Mouse (Mus musculus) liver, adult 2 months (tissue): ENCODE data around the gene Negr1. TPM values are rescaled to one million over a fixed set of nuclear protein-coding genes. Genes with fewer than 3 reads are reported as not detected.

Source experiments
- DNase-seq: peaks from one replicate; pipeline ENCODE4 v3.0.0-alpha.2; 2011; ENCODE audit warnings: low read depth, low spot score; ENCODE audit errors: extremely low read depth
- H3K27ac ChIP-seq: fragments of 200-500 bp; replicated peaks from 2 replicates; pipeline ENCODE4 v1.5.1; 2012; ENCODE audit warnings: low read depth, mild to moderate bottlenecking, control low read depth, inconsistent platforms, low read length; ENCODE audit not compliant: insufficient read depth
- H3K27me3 ChIP-seq: fragments of 200-500 bp; 2 replicates; pipeline ENCODE4 v1.6.1; 2012; ENCODE audit warnings: mild to moderate bottlenecking, moderate library complexity, low read length, inconsistent platforms; ENCODE audit not compliant: control insufficient read depth, insufficient read depth
- H3K36me3 ChIP-seq: fragments of 200-500 bp; 2 replicates; pipeline ENCODE4 v1.6.1; 2012; ENCODE audit warnings: low read length, inconsistent platforms; ENCODE audit not compliant: control insufficient read depth, insufficient read depth
- H3K4me1 ChIP-seq: fragments of 200-500 bp; 2 replicates; pipeline ENCODE4 v1.6.1; 2011; ENCODE audit warnings: low read length; ENCODE audit not compliant: control insufficient read depth, insufficient read depth
- H3K4me3 ChIP-seq: fragments of 200-500 bp; 2 replicates; pipeline ENCODE4 v1.5.1; 2011; ENCODE audit warnings: low read depth, mild to moderate bottlenecking, control low read depth, low read length, moderate library complexity; ENCODE audit not compliant: insufficient read depth
- H3K79me2 ChIP-seq: fragments of 200-500 bp; 2 replicates; pipeline ENCODE4 v1.6.1; 2012; ENCODE audit warnings: inconsistent platforms, mild to moderate bottlenecking, low read length, moderate library complexity; ENCODE audit not compliant: control insufficient read depth, insufficient read depth
- H3K9ac ChIP-seq: fragments of 200-500 bp; 2 replicates; pipeline ENCODE4 v1.6.1; 2012; ENCODE audit warnings: low read depth, mild to moderate bottlenecking, control low read depth, inconsistent platforms, low read length
- CTCF ChIP-seq: fragments of 200-500 bp; IDR thresholded peaks from 2 replicates; pipeline ENCODE4 v1.5.1; 2011; ENCODE audit warnings: low read depth, low read length, control low read depth
- POLR2A ChIP-seq: fragments of 200-500 bp; IDR thresholded peaks from 2 replicates; pipeline ENCODE4 v1.6.1; 2011; ENCODE audit warnings: low read length, control low read depth; ENCODE audit not compliant: insufficient read depth; ENCODE audit errors: extremely low read depth
- whole genome bisulfite sequencing: fragments of 180-500 bp; shearing (Covaris S2); methylation state at CpG from one replicate; pipeline ENCODE4 v1.1.7; 2018; 5-methylcytosine and 5-hydroxymethylcytosine counted together
- polyA plus RNA-seq: library from polyadenylated mRNA; depleted of rRNA; stranded (reverse); fragments of >200 nt; gene quantifications from 2 replicates; pipeline ENCODE4 v1.2.3, GENCODE M21; 2012
- total RNA-seq: library from RNA; depleted of rRNA; stranded (reverse); fragments of >200 nt; gene quantifications from 2 replicates; pipeline ENCODE4 v1.2.3, GENCODE M21; 2014

Negr1 gene
- total and polyA plus RNA-seq, 2 experiments = 0.09 TPM; not detected in 1

DNA sequence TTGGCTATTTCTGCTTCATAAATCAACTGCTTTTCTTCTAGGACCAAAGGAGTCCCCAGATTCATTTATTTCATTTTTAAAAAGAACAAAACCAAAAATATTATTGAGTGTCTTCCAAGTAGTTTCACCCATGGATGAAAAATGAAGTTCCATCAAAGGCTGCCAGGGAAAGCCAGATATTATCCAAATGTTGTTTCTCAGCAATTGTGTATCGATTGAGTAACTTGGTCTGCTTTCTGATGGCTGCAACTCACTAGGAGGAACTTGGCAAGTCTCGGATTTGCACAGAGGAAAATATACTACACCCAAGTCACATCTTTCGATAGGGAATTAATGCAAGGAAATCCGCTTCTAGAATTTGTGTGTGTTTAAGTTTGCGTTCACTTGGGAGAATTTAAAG is 363.5 kb downstream of the Negr1 start:
- Histone ChIP-seq H3K36me3 (no peaks in the 10 kb centered on the region), H3K4me3 (no peak overlapping the region), H3K9ac (no peak overlapping the region), H3K79me2 (no peaks in the 10 kb centered on the region), H3K27me3 (no peaks in the 10 kb centered on the region), H3K27ac (no peak overlapping the region), H3K4me1 (no peaks in the 10 kb centered on the region)
- TF ChIP-seq CTCF (no peak), POLR2A (no peak)
- WGBS = 89% methylated on average over 5 of the region's 5 CpGs
- no peak for DNase-seq

DNA sequence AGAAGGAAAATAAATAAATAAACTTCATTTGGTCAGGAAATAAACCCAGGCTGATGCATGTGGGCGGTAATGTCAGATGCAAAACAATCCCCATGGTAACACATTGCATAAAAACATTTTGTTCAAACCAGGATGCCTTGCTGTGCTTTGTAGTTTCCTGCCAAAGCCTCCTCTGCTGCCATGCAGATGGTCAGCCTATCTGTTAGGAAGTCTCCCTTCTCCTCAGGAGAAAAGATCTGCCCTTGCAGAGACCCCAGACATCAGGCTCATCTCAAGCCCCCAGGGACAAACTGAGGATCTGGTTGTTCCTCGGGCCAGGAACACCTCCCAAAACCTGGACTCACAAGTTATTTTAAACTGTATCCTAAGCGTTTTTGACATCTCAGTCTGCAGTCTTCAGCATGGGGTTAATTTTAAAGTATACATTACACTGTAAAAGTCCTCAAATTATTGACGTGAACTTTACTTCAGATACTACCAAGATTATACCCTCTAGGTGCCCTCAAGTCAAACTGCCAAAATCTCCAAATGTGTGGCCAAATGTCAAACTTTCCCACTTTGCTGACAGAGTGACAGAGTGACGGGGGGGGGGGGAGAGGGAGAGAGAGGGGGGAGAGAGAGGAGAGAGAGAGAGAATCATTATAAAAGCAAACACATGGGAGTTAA is 366.9 kb downstream of the Negr1 start:
- H3K79me2 ChIP-seq = no peaks in the 10 kb centered on the region
- no peak overlapping the region for H3K27ac ChIP-seq
- H3K4me3 ChIP-seq = no peak overlapping the region
- TF ChIP-seq CTCF (no peak), POLR2A (no peak)
- 55% methylated on average over 5 of the region's 5 CpGs for WGBS
- H3K9ac ChIP-seq = no peak overlapping the region
- no peaks in the 10 kb centered on the region for H3K4me1 ChIP-seq
- DNase-seq = no peak
- no peaks in the 10 kb centered on the region for H3K36me3 ChIP-seq
- H3K27me3 ChIP-seq = no peaks in the 10 kb centered on the region

GRCm38 (mm10) chr3:156929062-156929397 is 367.4 kb downstream of the Negr1 start:
- Histone ChIP-seq H3K36me3 (no peaks in the 10 kb centered on the region), H3K79me2 (no peaks in the 10 kb centered on the region), H3K27ac (no peak overlapping the region), H3K4me1 (no peaks in the 10 kb centered on the region), H3K4me3 (no peak overlapping the region), H3K27me3 (no peaks in the 10 kb centered on the region), H3K9ac (no peak overlapping the region)
- 69% methylated on average over 3 of the region's 3 CpGs for WGBS
- DNase-seq = no peak
- TF ChIP-seq POLR2A (no peak), CTCF (no peak)

DNA sequence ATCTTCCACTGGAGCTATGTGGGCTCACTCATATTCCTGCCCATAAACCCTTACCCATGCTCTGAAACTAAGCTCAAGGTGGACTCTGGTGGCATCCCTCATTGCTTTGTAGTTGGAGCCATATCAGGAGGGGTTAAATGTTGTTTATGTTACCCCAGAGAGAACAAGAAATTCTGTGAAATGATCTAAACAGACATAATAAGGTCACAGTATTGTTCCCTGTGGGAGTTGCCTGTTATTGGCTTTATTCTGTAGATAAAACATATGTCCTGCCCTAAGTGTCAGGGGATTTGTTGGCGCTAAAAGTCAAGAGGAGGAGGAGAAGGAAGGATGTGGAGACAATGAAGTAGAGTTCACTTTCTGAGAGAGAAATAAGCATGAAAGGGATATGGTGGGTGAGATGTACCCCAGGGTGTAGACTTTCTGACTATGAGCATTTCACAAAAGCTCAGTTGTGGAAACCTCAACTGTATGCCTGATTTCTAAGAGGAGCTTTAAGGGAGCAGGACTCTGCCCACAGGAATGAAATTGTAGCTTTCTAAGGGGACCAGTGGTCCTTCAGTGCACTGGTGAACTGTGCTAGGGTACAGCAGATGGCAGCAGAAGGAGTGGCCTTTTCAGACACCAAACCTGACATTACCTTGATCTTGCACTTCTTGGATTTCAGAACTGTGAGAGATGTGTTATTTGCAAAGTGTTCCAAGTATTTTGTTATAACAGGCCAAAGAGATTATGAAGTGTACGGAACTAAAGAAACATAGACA is 368.3 kb downstream of the Negr1 start:
- Histone ChIP-seq H3K4me3 (no peak overlapping the region), H3K27me3 (no peaks in the 10 kb centered on the region), H3K27ac (no peak overlapping the region), H3K4me1 (no peaks in the 10 kb centered on the region), H3K36me3 (no peaks in the 10 kb centered on the region), H3K79me2 (no peaks in the 10 kb centered on the region), H3K9ac (no peak overlapping the region)
- TF ChIP-seq CTCF = no peak
- TF ChIP-seq POLR2A = no peak
- WGBS = 87% methylated on average over 2 of the region's 2 CpGs
- DNase-seq = no peak

- no peaks in the 10 kb centered on the region for H3K4me1 ChIP-seq
- TF ChIP-seq POLR2A = no peak
- no peak for TF ChIP-seq CTCF
- DNase-seq = peak; percentile 14
- H3K79me2 ChIP-seq = no peaks in the 10 kb centered on the region
- no peak overlapping the region for H3K4me3 ChIP-seq
- H3K27ac ChIP-seq = no peak overlapping the region
- H3K27me3 ChIP-seq = no peaks in the 10 kb centered on the region
- no peaks in the 10 kb centered on the region for H3K36me3 ChIP-seq
- WGBS = 80% methylated on average over 2 of the region's 2 CpGs
- no peak overlapping the region for H3K9ac ChIP-seq
These were observed 369.4 kb downstream of the Negr1 start for GRCm38 (mm10) chr3:156931011-156931410.

- Histone ChIP-seq H3K79me2 (no peaks in the 10 kb centered on the region), H3K4me3 (no peak overlapping the region), H3K27me3 (no peaks in the 10 kb centered on the region), H3K36me3 (no peaks in the 10 kb centered on the region), H3K27ac (no peak overlapping the region), H3K9ac (no peak overlapping the region), H3K4me1 (no peaks in the 10 kb centered on the region)
- no peak for TF ChIP-seq CTCF
- TF ChIP-seq POLR2A = no peak
- 96% methylated on average over 1 of the region's 1 CpGs for WGBS
- peak; percentile 27 for DNase-seq
These were observed 369.9 kb downstream of the Negr1 start for GRCm38 (mm10) chr3:156931540-156931939.
